Mouse (Mus musculus): Measurements from ENCODE around the gene Chit1.

Gene Chit1

DNA sequence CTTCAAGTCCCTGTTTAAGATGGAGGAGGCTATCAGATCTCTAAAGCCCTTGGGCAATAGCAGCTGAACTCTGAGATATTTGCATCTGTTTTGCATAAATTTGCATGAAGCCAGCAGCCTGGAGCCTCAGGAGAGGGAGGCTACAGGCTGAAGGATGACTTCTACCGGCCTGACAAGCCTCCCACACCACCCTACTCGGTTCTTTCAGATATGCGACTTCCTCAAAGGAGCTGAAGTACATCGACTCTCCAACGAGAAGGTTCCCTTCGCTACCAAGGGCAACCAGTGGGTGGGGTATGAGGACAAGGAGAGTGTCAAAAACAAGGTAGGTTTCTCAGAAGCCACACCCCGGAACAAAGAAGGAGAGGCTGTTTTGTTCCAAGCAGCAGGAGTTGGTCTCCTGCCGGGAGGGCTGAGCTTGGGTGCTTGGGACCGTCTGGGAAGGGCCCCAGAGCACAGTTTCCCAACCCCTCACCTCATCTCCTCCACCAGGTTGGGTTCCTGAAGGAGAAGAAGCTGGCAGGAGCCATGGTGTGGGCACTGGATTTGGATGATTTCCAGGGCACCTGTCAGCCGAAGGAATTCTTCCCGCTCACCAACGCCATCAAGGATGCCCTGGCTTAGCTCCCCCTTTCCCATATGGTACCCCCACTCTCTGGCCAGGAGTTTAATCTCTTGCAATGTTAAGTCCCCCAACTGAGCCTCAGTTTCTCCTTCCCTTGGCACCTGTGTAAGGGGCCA is 78.1 kb downstream of the Chit1 start:
- peak; percentile 41 for DNase-seq (ENCODE audit: low spot score)

DNA sequence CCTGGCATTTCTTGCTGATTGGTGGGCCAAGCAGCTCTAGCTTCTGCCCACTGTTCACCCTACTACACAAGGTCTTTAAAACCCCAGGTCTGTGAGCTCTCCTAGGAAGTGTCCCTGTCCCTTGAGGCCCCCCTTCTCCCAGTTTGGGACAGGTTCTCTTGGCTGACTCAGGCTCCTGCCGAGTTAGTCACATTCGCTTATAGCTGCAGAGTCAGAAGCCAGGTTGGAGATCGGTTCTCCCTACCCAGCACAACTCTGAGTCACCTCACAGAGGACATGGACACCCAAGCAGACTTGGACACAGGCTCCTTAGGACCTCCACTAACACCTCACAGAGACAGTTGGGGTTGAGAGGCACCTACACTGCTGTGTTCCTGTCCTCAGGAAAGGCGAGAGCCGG is 80.2 kb downstream of the Chit1 start:
- DNase-seq (ENCODE audit: low spot score), result no peak

DNA sequence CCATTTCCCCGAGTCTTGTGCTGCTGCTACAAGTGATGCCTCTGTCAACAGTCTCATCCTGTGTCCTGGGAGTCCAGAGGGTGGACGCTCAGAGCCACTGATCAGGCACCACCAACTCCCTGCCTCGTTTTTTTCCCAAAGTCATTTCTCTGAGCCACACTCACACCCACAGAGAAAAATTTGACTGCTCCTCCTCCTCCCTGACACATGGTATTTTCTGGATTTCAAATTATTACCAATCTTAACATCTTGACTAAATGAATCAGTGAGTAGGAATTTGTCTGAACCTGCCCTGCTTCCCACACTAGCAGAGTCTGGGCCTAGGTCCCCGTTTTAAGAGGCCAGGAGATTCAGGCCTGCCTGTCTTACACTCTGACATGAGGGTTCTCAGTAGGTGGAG is 81.0 kb downstream of the Chit1 start:
- no peak for DNase-seq (ENCODE audit: low spot score)

DNA sequence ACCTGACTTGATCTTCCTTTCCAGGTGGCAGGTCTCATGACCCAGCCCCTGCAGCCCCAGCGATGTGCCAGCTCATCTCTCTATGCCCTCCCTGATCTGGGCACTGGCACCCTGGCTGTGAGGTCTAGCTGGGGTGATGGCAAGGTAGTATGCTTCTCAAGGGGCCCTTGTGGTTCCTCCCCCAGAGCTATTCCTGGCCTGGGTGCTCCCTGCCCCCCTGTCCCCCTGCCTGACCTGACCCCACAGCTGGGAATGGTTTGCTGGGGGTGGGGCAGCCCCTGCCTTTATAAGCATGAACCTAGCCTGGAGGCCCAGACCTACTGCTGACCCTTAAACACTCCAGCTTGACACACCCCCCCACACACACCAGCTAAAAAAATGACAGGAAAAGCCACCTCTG is 82.1 kb downstream of the Chit1 start, which contains the start of gene Mybph:
TSS of gene Mybph (plus strand) at position 323 of the 400 bp plus-strand sequence.
- no peak for DNase-seq (ENCODE audit: low spot score)

DNA sequence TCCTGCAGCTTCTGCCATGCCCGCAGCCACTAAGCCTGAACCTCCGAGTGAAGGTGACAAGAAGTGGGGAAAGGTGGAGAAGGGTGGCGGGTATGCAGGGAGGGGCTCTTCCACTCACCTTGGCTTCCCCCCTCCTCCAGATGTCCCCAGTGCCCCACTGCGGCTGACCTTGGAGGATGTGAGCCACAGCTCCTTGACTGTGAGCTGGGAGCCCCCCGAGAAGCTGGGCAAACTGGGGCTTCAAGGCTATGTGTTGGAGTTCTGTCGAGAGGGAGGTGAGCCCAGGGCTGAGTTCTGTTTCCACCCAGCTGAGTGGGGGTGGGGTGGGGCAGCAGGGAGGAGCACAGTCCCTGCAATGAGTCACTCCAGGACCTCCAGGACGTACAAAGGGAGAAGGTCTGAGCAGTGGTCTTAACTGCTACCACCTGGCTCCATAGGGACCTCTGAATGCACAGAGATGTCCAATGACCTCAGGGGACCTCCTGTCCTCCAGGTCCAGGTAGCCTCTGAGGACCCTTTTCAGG is 82.7 kb downstream of the Chit1 start:
- peak; percentile 30 for DNase-seq (ENCODE audit: low spot score)

DNA sequence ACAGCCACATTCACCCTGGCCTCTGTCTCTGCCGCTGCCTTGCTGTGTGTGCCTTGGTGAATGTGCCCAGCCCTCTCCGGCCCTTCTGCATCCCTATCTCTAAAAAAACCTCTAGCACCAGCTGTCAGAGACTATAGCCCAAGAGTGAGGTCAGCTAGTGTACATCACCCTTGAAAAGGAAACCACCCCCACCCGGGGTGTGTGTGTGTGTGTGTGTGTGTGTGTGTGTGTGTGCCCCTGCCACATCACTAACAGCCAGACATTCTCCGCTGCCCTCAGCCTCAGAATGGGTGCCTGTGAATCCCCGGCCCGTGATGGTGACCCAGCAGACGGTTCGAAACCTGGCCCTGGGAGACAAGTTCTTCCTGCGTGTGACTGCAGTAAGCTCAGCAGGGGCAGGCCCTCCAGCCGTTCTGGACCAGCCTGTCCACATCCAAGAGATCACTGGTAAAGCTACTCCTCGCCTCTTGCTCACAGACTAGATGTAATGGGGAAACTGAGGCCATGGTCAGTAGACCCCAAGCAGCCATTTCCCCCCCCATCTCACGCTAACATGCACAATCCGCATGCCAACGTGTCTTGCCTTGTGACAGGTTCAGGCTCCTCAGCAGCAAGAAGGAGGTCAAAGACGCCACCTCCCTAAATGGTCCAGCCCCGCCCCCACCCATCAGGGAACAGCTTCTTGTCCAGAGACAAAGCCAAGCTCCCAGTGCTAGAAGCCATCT is 83.4 kb downstream of the Chit1 start:
- DNase-seq (ENCODE audit: low spot score), result no peak

DNA sequence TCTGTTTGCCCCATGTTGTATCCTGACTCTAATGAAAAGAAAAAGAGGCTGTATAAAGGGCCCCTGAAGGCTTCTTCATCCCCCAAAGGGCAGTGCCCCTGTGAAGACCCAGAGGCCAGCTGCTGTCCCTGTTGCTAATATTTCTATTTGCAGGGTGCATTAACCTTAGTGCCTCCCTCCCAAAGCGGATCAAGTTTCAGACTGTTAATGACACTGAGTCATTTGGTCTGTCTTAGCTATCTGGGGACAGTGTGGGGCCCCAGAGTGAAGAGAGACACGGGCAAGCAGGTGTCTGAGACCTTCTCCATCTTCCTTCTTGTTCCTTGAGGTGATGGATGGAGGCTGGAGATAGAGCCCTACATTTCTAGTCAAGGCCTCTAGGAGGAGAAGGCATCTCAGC is 84.1 kb downstream of the Chit1 start:
- no peak for DNase-seq (ENCODE audit: low spot score)

DNA sequence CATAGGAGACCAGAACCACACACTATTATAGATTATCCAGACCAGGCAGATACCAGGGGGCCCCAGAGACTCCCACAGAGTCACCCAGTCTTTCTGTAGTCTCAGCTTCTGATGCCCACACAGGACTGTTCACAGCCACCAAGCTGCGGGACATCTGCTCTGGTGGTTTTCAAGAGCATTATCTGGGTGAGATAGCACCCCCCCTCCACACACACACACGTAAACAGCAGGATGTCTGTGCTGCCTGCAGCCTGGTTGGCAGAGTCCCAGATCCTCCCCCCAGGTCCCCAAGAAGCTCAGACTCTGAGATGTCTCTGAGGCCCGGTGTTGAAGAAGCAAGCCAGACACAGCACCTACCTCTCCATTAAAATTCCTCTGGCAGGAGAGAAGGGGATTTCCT is 84.5 kb downstream of the Chit1 start:
- no peak for DNase-seq (ENCODE audit: low spot score)

DNA sequence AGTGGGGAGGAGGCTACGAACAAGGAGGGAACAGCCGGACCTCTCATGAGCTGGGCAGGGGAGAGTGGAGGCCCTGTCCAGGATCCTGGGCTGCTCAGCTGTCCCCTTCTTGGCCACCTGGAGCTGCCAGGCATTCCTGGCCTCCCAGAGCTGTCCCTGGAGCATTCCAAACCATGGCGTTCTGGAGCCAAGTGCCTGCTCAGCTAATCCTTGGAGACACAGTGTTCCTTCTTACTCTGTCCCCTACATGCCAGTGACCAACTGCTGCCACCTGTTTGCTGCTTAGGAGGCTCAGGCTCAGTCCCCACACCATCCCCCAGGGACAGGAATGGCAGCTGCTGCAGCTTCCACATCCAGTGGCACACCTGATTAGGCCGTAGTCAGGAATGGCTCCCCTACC is 84.9 kb downstream of the Chit1 start:
- no peak for DNase-seq (ENCODE audit: low spot score)

DNA sequence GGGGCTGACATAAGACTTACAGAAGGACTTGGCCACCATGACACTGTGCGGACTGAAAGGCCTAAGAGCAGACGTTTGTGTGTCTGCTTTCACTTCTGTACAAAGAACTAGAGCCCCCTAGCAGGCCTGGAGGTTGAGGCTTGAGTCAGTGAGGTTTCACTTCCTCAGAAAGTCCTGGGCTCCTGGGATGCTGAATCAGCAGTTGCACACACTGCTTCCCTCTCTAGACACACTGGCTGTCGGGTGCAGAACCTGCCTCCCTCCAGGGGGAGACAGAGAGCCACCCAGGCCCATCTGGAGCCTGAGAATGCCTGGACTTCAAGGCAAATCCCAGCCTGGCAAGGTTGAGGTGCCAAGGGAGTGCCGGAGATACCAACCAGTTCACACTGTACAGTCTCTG is 85.3 kb downstream of the Chit1 start:
- DNase-seq (ENCODE audit: low spot score), result peak; percentile 81

DNA sequence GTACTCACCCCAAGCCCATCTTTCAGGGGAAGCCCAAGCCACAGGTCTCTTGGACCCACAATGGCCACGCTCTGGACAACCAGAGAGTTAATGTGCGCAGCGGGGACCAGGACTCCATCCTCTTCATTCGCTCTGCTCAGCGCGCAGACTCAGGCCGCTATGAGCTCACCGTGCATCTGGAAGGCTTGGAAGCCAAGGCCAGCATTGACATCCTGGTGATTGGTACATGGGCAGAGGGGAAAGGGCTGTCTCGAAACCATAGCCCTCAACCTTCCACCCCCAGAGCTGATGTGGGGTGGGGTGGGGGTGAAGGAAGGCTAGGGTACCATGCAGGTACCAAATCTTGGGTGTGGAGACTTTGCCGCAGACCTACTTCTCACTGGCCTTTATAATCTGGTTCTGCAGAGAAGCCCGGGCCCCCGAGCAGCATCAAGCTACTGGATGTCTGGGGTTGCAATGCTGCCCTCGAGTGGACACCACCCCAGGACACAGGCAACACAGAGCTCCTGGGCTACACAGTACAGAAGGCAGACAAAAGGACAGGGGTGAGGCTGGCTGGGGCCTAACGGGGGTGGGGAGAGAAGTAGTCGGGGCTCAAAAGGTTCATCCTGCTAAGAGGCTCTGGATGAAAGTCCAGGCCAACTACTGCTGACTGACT is 86.4 kb downstream of the Chit1 start:
- no peak for DNase-seq (ENCODE audit: low spot score)

DNA sequence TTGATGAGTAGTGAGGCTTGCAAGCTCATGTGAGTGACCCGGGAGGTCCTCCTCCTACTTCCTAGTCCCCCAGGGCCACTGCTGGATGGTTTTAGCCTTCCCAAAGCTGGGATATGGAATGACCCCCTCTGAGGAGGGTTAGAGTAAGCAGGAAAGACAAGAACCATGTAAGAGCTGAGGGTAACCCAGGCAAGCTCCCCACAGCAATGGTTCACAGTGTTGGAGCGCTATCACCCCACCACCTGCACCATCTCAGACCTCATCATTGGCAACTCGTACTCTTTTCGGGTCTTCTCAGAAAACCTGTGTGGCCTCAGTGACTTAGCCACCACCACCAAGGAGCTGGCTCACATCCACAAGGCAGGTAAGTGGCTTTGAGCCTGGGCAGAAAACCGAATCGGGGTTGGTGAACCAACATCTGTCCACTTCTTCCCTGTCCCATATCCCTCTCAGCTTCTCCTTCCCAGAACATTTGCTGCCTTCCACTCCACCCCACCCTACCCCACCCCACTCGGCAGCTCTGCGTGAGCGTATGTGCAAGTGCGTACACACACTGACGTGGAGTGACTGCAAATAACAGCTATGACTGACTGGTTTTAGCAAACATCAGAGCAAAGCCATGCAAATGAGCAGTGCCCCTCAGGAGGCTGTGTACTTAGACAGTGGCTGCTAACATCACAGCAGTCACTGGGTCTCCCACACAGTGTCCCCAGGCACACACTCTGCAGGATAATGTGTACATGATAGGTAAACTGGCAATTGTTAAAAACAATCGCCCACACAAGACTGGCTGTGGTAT is 87.4 kb downstream of the Chit1 start:
- no peak for DNase-seq (ENCODE audit: low spot score)

DNA sequence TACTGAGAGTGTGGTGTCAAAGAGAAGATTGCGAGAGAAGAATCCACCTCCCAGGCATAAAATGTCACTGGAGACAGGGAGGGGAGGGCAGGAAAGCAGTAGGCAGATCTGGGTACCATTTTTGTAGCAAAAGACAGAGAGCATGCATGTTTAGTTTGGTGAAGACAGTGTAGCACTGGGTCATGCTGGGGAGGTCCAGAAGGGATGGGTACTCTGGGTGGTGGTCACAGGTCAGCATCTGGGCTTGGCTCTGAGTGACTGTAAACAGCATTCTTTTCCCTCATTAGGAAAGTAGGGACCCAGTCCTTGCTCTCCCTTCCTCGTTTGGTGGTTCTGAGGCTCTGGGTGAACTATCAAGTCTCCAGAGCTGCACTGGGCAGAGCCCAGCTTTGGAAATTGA is 89.4 kb downstream of the Chit1 start:
- no peak for DNase-seq (ENCODE audit: low spot score)

All from urinary bladder, postnatal 14 days (tissue).